Mouse (Mus musculus) C2C12 (cell line): Measurements from ENCODE around the gene Dbndd2.

ENCODE experiments used
- CEBPB ChIP-seq: IDR thresholded peaks from one replicate; pipeline ENCODE4 v1.6.1; 2011; ENCODE audit warnings: low read depth, mild to moderate bottlenecking, control low read depth, moderate library complexity
- CTCF ChIP-seq: IDR thresholded peaks from one replicate; pipeline ENCODE4 v1.5.1; 2011; ENCODE audit not compliant: control insufficient read depth, insufficient read depth, insufficient read length
- FOSL1 ChIP-seq: IDR thresholded peaks from one replicate; pipeline ENCODE4 v1.8.0; 2011; ENCODE audit warnings: mild to moderate bottlenecking, low read length; ENCODE audit not compliant: poor library complexity, insufficient read depth, severe bottlenecking
- MAX ChIP-seq: IDR thresholded peaks from one replicate; pipeline ENCODE4 v1.6.1; 2011; ENCODE audit warnings: mild to moderate bottlenecking, control low read depth
- MYOD1 ChIP-seq: IDR thresholded peaks from one replicate; pipeline ENCODE4 v1.6.1; 2011; ENCODE audit warnings: low read depth; ENCODE audit not compliant: control insufficient read depth, insufficient read length

- no peak for TF ChIP-seq CTCF
- peak; percentile 48 for TF ChIP-seq MYOD1
- no peak for TF ChIP-seq MAX
- TF ChIP-seq FOSL1 = no peak
- no peak for TF ChIP-seq CEBPB
Observed at GRCm38 (mm10) chr2:164497691-164498268, 11.9 kb downstream of the Dbndd2 start.
